Mouse (Mus musculus) hindbrain, embryonic 14.5 days (tissue): ENCODE data around the gene Ufd1. TPM values are rescaled to one million over a fixed set of nuclear protein-coding genes. Genes with fewer than 3 reads are reported as not detected.
"Not testable (repeated sequence)": the region's sequence is repeated elsewhere in the genome, so short reads cannot be mapped to it uniquely, and the experiment has no call there.

Source experiments
- ATAC-seq: fragments of 200-750 bp; cut with Nextera tagmentation; 2 replicates; pipeline ENCODE4 v1.8.0; 2017; ENCODE audit warnings: moderate number of reproducible peaks, mild to moderate bottlenecking, moderate TSS enrichment, moderate library complexity; ENCODE audit not compliant: low FRiP score
- DNase-seq: peaks from one replicate; pipeline ENCODE4 v3.0.0-alpha.2; 2015; ENCODE audit warnings: low spot score
- H3K27ac ChIP-seq: fragments of 300-500 bp; sonication (generic); 2 replicates; pipeline ENCODE4 v1.5.1; 2014; ENCODE audit warnings: mild to moderate bottlenecking, moderate library complexity
- H3K27me3 ChIP-seq: fragments of 300-500 bp; sonication (generic); 2 replicates; pipeline ENCODE4 v1.6.1; 2014; ENCODE audit warnings: mild to moderate bottlenecking, low read length, mixed read lengths; ENCODE audit not compliant: control insufficient read depth, insufficient read depth
- H3K36me3 ChIP-seq: fragments of 300-500 bp; sonication (generic); replicated peaks from 2 replicates; pipeline ENCODE4 v1.6.1; 2014; ENCODE audit not compliant: control insufficient read depth, insufficient read depth
- H3K4me1 ChIP-seq: fragments of 300-500 bp; sonication (generic); replicated peaks from 2 replicates; pipeline ENCODE4 v1.6.1; 2014; ENCODE audit warnings: antibody characterized with exemption, low read length, mixed read lengths; ENCODE audit not compliant: control insufficient read depth, insufficient read depth
- H3K4me2 ChIP-seq: fragments of 300-500 bp; sonication (generic); replicated peaks from 2 replicates; pipeline ENCODE4 v1.6.1; 2014; ENCODE audit warnings: mild to moderate bottlenecking, moderate library complexity
- H3K4me3 ChIP-seq: fragments of 300-500 bp; sonication (generic); replicated peaks from 2 replicates; pipeline ENCODE4 v1.5.1; 2014; ENCODE audit warnings: mild to moderate bottlenecking, low read length
- H3K9ac ChIP-seq: fragments of 300-500 bp; sonication (generic); 2 replicates; pipeline ENCODE4 v1.6.1; 2014
- H3K9me3 ChIP-seq: fragments of 300-500 bp; sonication (generic); 2 replicates; pipeline ENCODE4 v1.6.1; 2016; ENCODE audit warnings: low read length; ENCODE audit not compliant: control insufficient read depth
- WGBS: fragments of 180-500 bp; shearing (Covaris S2); extraction: QIAGEN DNeasy Blood & Tissue Kit; methylation state at CpG from one replicate; pipeline ENCODE4 v1.1.7; 2014; 5-methylcytosine and 5-hydroxymethylcytosine counted together
- polyA plus RNA-seq: library from polyadenylated mRNA; unstranded; fragments of >200 nt; fragmentation: Nextera tagmentation; extraction: Ambion mirVana; gene quantifications from 2 replicates; pipeline ENCODE4 v1.2.1, GENCODE M21; 2014

Ufd1 gene
- polyA plus RNA-seq, 1 experiment from 2014 or later: 90.8 TPM

GRCm38 (mm10) chr16:18836073-18836467 lies 24.5 kb downstream of the Ufd1 start:
- H3K9ac ChIP-seq: peak overlapping the region; percentile 89; the same call in 1 of the 2 replicates
- H3K36me3 ChIP-seq: peaks cover 49% of the 10 kb centered on the region
- peaks cover 5% of the 10 kb centered on the region for H3K4me1 ChIP-seq
- DNase-seq (no peak), ATAC-seq (peak; percentile 43)
- WGBS: 25% methylated on average over 3 of the region's 3 CpGs
- no peaks in the 10 kb centered on the region for H3K9me3 ChIP-seq
- H3K4me3 ChIP-seq: peak overlapping the region; percentile 82
- peak overlapping the region; percentile 59 for H3K4me2 ChIP-seq
- H3K27ac ChIP-seq: no peak overlapping the region
- H3K27me3 ChIP-seq: no peaks in the 10 kb centered on the region

GRCm38 (mm10) chr16:18836468-18837208 lies 25.1 kb downstream of the Ufd1 start, which contains the start of the genes 2510002D24Rik and Gm28539:
Gene 2510002D24Rik (plus strand): TSS chr16:18836578.
Gene Gm28539 (plus strand): TSS chr16:18836584.
- WGBS: 1% methylated on average over 46 of the region's 46 CpGs
- peak within 1 kb of the TSS; percentile 82 for H3K4me3 ChIP-seq
- peaks cover 44% of the 10 kb centered on the region for H3K36me3 ChIP-seq
- H3K9me3 ChIP-seq: no peaks in the 10 kb centered on the region
- H3K4me2 ChIP-seq: peak within 1 kb of the TSS; percentile 59
- H3K9ac ChIP-seq: peak within 1 kb of the TSS; percentile 89
- H3K27ac ChIP-seq: peak within 1 kb of the TSS; percentile 75
- DNase-seq (peak; percentile 90), ATAC-seq (peak; percentile 97)
- peaks cover 5% of the 10 kb centered on the region for H3K4me1 ChIP-seq
- no peaks in the 10 kb centered on the region for H3K27me3 ChIP-seq

DNA sequence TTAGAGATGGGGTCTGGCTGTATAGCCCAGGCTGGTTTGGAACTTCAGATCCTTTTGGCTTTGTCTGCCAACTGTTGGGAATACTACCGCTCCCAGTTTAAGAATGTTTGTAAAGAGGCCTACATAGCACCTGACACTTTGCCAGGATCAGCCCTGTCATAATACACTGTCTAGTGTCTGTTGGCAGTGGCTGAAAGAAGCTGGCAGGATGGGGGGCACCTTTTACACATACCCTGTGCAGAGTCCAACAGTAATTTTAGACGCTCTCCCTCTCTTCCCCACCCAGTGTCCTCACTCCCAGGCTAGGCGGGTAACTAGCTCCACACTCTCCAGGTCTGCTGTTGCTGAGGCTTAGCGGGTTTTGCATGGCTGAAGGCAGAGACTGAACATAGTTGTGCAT lies 26.8 kb downstream of the Ufd1 start:
- ATAC-seq: no peak
- peaks cover 27% of the 10 kb centered on the region for H3K36me3 ChIP-seq
- H3K4me1 ChIP-seq: peaks cover 5% of the 10 kb centered on the region
- H3K27ac ChIP-seq: no peak overlapping the region
- no peak overlapping the region for H3K4me2 ChIP-seq
- H3K4me3 ChIP-seq: no peak overlapping the region
- 94% methylated on average over 4 of the region's 4 CpGs for WGBS
- H3K9me3 ChIP-seq: no peaks in the 10 kb centered on the region
- DNase-seq: no peak
- H3K9ac ChIP-seq: no peak overlapping the region
- no peaks in the 10 kb centered on the region for H3K27me3 ChIP-seq

GRCm38 (mm10) chr16:18846301-18846820 lies 34.8 kb downstream of the Ufd1 start:
- Histone ChIP-seq H3K9me3 (no peaks in the 10 kb centered on the region), H3K9ac (no peak overlapping the region), H3K36me3 (no peaks in the 10 kb centered on the region), H3K27ac (no peak overlapping the region), H3K27me3 (no peaks in the 10 kb centered on the region), H3K4me3 (no peak overlapping the region), H3K4me1 (no peaks in the 10 kb centered on the region), H3K4me2 (no peak overlapping the region)
- DNase-seq (no peak), ATAC-seq (no peak)
- whole genome bisulfite sequencing: 90% methylated on average over 15 of the region's 15 CpGs

GRCm38 (mm10) chr16:18849521-18850190 lies 38.1 kb downstream of the Ufd1 start:
- H3K4me3 ChIP-seq, ATAC-seq, H3K27ac ChIP-seq, H3K36me3 ChIP-seq, H3K9ac ChIP-seq, H3K4me2 ChIP-seq, H3K4me1 ChIP-seq, H3K27me3 ChIP-seq, H3K9me3 ChIP-seq, DNase-seq: not testable (repeated sequence)
- 94% methylated on average over 14 of the region's 17 CpGs for WGBS

DNA sequence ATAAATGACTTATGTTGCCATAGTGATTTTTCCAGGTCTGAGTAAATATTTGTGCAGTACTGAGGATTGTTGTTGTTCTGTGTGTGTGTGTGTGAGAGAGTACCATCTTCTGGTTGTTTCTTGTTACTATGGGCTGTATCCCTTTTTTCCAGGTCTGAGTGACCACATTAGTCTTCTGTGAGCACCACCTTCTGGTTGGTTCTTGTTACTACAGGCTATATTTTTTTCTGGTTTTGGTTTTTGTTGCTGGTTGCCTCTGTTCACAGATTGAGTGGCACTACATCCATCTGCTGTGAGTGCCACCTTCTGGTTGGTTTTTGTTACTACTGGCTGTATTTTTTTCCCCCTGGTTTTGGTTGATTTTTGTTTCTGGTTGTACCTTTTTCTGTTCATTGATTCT lies 47.0 kb downstream of the Ufd1 start:
- Histone ChIP-seq H3K4me2 (no peak overlapping the region), H3K4me1 (no peaks in the 10 kb centered on the region), H3K9me3 (no peaks in the 10 kb centered on the region), H3K9ac (no peak overlapping the region), H3K36me3 (no peaks in the 10 kb centered on the region), H3K4me3 (no peak overlapping the region), H3K27ac (no peak overlapping the region), H3K27me3 (no peaks in the 10 kb centered on the region)
- peak; percentile 69 for DNase-seq
- peak; percentile 14; the same call in 1 of the 2 replicates for ATAC-seq

DNA sequence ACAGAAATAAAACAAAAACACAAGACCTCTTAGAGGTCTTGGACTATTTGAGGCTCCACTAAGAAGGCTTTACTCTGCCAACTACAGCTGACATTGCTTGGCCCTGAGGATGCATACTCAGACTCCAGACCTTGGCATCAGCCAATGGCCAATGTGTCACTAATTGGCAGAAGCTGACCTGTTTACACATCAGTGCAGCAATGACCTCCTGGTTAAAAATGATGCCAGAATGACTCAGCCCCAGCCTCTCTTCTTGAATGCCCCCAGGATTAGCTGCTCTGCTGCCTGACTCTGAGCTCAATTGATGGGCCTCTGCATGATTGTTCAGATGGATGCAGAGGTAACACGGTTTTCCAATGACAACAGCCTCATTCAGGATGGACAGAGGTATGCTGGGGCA lies 48.6 kb downstream of the Ufd1 start:
- DNase-seq (no peak), ATAC-seq (no peak)
- no peaks in the 10 kb centered on the region for H3K27me3 ChIP-seq
- H3K4me3 ChIP-seq: no peak overlapping the region
- H3K4me1 ChIP-seq: no peaks in the 10 kb centered on the region
- H3K36me3 ChIP-seq: no peaks in the 10 kb centered on the region
- WGBS: 78% methylated on average over 1 of the region's 1 CpGs
- no peaks in the 10 kb centered on the region for H3K9me3 ChIP-seq
- no peak overlapping the region for H3K9ac ChIP-seq
- no peak overlapping the region for H3K4me2 ChIP-seq
- H3K27ac ChIP-seq: no peak overlapping the region

DNA sequence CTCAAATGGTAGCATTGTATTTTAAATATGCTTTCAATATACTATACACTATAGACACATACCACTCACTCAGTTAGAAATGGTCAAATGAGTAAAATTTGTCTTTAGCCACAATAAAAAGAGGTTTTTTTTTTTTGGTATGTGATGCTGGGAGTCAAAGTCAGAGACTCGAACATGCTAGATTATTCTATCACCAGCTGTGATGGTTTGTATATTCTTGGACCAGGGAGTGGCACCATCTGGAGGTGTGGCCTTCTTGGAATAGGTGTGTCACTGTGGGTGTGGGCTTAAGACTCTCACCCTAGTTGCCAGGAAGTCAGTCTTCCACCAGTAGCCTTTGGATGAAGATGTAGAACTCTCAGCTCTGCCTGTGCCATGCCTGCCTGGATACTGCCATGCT lies 58.9 kb downstream of the Ufd1 start:
- H3K27ac ChIP-seq, H3K4me1 ChIP-seq, H3K4me2 ChIP-seq, DNase-seq, H3K9ac ChIP-seq, ATAC-seq, H3K27me3 ChIP-seq, H3K4me3 ChIP-seq: not testable (repeated sequence)
- 95% methylated on average over 1 of the region's 1 CpGs for WGBS
- H3K36me3 ChIP-seq: peaks cover 42% of the 10 kb centered on the region
- H3K9me3 ChIP-seq: peaks cover 11% of the 10 kb centered on the region; the same call in 1 of the 2 replicates

DNA sequence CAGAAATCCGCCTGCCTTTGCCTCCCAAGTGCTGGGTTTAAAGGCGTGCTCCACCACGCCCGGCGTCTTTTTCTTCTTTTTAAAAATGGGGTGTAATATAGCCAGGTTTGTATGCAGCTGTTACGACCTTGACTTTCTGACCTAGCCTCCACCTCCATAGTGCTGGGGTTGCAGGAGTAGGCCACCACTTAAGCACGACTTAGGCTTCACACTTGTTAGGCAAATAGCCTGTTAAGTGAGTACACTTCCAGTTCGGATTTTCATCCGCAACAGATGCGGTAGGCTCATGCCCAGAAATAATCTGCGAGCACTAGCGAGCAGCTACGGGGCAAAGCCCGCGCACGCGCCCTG lies 64.5 kb downstream of the Ufd1 start:
- WGBS: under 1% methylated on average over 17 of the region's 17 CpGs
- no peak for DNase-seq
- peaks cover 46% of the 10 kb centered on the region for H3K36me3 ChIP-seq
- peak overlapping the region; percentile 91 for H3K27ac ChIP-seq
- ATAC-seq: no peak
- no peaks in the 10 kb centered on the region for H3K27me3 ChIP-seq
- H3K4me1 ChIP-seq: peaks cover 17% of the 10 kb centered on the region
- H3K4me2 ChIP-seq: peak overlapping the region; percentile 72
- peak overlapping the region; percentile 95 for H3K4me3 ChIP-seq
- no peaks in the 10 kb centered on the region for H3K9me3 ChIP-seq
- H3K9ac ChIP-seq: peak overlapping the region; percentile 93
